Mouse (Mus musculus) olfactory bulb, adult 2 months (tissue): ENCODE results near the gene Hsd17b3.

Source experiments
- CTCF ChIP-seq: fragments of 200-500 bp; IDR thresholded peaks from 2 replicates; pipeline ENCODE4 v1.5.1; 2012; ENCODE audit warnings: low read depth, mild to moderate bottlenecking, low read length, moderate library complexity; ENCODE audit not compliant: insufficient read depth
- POLR2A ChIP-seq: fragments of 200-500 bp; IDR thresholded peaks from 2 replicates; pipeline ENCODE4 v1.6.1; 2012; ENCODE audit warnings: mild to moderate bottlenecking, low read depth, low read length, moderate library complexity; ENCODE audit not compliant: insufficient read depth

- no peak for TF ChIP-seq CTCF
- no peak for TF ChIP-seq POLR2A
Measured at GRCm38 (mm10) chr13:64090278-64090677, 1.2 kb upstream of the Hsd17b3 start.
